Mouse (Mus musculus) bone marrow, adult 2 months (tissue): Measurements from ENCODE around the gene Atp13a3. TPM values are rescaled to one million over a fixed set of nuclear protein-coding genes. Genes with fewer than 3 reads are reported as not detected.

Source experiments
- H3K27ac ChIP-seq: fragments of 200-500 bp; 2 replicates; pipeline ENCODE4 v1.5.1; 2012; ENCODE audit warnings: low read depth, mild to moderate bottlenecking, control low read depth, inconsistent platforms, low read length; ENCODE audit not compliant: control insufficient read depth, poor library complexity, insufficient read depth
- H3K4me1 ChIP-seq: fragments of 200-500 bp; 2 replicates; pipeline ENCODE4 v1.6.1; 2011; ENCODE audit warnings: low read length; ENCODE audit not compliant: control insufficient read depth, insufficient read depth
- H3K4me3 ChIP-seq: fragments of 200-500 bp; replicated peaks from 2 replicates; pipeline ENCODE3; 2011; ENCODE audit warnings: mild to moderate bottlenecking, low read depth, low read length, control low read depth; ENCODE audit not compliant: control insufficient read depth
- CTCF ChIP-seq: fragments of 200-500 bp; IDR thresholded peaks from 2 replicates; pipeline ENCODE4 v1.5.1; 2011; ENCODE audit warnings: low read length, control low read depth; ENCODE audit not compliant: control insufficient read depth, insufficient read depth
- POLR2A ChIP-seq: fragments of 200-500 bp; IDR thresholded peaks from 2 replicates; pipeline ENCODE4 v1.6.1; 2011; ENCODE audit warnings: low read depth, mild to moderate bottlenecking, control low read depth, low read length, borderline replicate concordance; ENCODE audit not compliant: control insufficient read depth
- WGBS: fragments of 180-500 bp; shearing (Covaris S2); methylation state at CpG from one replicate; pipeline ENCODE4 v1.1.7; 2018; 5-methylcytosine and 5-hydroxymethylcytosine counted together
- polyA plus RNA-seq: library from polyadenylated mRNA; stranded (reverse); fragments of >200 nt; gene quantifications from 2 replicates; pipeline ENCODE4 v1.2.4, GENCODE M21; 2011; ENCODE audit warnings: low replicate concordance; ENCODE audit not compliant: missing spikeins, insufficient read depth, insufficient read length

Gene Atp13a3
- polyA plus RNA-seq, 1 experiment, result 24.2 TPM

DNA sequence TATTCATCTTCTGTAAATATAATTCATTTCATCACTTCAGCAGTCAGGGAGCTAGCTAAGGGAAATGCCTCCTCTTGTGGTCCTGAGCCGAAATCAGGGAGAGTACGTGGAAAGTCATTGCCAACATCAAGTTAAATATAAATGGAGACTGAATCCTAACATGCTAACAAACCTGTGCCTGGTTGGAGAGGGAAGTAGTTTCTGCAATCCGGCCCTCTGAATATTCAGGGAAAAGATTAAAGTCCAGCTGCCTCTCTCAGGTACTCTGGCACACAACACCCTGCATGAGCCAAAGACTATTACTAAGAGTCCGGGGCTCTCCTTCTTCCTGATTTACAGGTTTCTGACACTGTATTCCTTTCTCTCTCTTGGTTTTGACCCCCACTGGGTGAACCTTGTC is 35.6 kb upstream of the Atp13a3 start:
- no peak for TF ChIP-seq CTCF
- TF ChIP-seq POLR2A, result no peak
- Histone ChIP-seq H3K27ac (no peak overlapping the region), H3K4me1 (no peaks in the 10 kb centered on the region), H3K4me3 (no peak overlapping the region)
- 88% methylated on average over 4 of the region's 4 CpGs for WGBS

DNA sequence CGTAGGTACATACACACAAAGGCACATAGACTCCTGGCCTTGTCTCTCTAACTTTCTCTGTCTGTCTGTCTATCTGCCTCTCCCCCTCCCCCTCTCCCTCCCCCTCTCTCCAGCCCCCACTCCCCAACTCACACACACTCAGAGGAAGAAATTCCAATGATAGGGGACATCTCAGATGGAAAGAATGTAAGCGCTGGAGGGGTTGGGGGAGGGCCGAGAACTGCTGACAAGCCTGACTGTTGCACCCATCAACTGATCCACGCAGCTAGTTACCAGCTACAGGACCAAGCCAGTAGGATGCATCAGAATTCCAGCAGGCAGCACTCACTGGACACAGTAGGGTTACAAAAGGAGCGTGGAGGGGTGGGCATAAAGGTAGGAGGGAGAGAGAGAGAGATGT is 34.1 kb upstream of the Atp13a3 start:
- no peak for TF ChIP-seq CTCF
- no peak for TF ChIP-seq POLR2A
- 88% methylated on average over 5 of the region's 5 CpGs for WGBS
- H3K27ac ChIP-seq, result no peak overlapping the region
- H3K4me3 ChIP-seq, result no peak overlapping the region
- H3K4me1 ChIP-seq, result no peaks in the 10 kb centered on the region

DNA sequence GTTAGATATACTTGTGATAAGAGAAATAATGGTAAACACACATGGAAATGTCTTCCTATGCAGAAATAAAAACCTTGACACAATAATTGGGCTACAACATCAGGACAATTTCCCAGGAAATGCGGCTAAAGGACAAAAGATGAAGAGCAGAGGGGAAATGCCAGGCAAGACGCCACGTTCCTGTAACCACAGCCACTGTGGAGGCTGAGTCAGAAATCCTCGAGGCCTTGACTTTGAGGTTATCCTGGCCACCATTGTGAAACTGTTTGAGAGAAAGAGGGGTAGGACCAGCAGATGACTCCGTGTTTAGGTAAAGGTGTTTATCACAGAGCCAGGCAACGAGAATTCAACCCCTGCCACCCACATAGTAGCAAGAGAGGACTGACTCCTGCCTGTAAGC is 33.6 kb upstream of the Atp13a3 start:
- H3K4me3 ChIP-seq, result no peak overlapping the region
- WGBS, result 50% methylated on average over 6 of the region's 6 CpGs
- no peaks in the 10 kb centered on the region for H3K4me1 ChIP-seq
- no peak for TF ChIP-seq POLR2A
- no peak for TF ChIP-seq CTCF
- H3K27ac ChIP-seq, result no peak overlapping the region

DNA sequence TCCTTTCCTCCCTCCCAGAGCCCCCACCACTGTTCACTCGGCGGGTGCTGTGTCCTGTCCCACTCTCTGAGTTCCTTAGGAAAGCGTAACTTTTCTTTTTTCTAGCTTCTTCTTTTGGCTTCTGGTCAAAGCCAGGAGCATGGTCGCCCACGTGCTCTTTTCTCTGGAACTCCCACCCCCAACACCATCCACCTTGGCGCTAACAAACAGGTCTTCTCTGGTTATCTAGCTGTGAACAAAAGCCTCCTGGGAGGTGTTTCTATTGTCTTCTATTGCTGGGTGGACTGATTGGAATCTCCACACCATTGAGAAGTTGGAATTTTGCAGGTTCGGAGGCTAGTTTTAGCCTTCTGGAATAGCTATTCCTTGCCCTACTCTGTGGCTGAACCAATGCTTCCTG is 30.5 kb upstream of the Atp13a3 start:
- TF ChIP-seq CTCF (no peak), POLR2A (no peak)
- WGBS, result 88% methylated on average over 7 of the region's 7 CpGs
- peaks cover 1% of the 10 kb centered on the region; the same call in 1 of the 2 replicates for H3K4me1 ChIP-seq
- no peak overlapping the region for H3K4me3 ChIP-seq
- no peak overlapping the region for H3K27ac ChIP-seq

DNA sequence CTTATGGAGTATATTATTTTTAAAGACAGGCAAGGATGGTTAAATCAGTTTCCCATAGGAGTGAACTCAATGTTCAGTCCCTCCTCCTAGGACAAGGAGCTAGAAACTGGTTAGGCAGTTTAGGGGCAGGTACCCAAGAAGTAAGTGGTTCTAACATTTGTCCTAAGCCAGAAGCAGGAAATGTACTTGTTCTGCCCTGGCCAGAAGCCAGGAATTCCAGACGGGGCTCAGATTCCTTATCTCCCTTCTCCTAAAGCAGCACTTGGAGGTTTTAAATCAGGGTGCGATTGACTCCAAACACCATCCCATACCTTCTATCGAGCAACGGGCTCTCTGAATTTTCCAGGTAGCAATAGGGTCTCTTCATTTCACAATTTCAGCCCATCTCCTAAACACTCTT is 29.6 kb upstream of the Atp13a3 start:
- TF ChIP-seq CTCF (no peak), POLR2A (no peak)
- H3K4me1 ChIP-seq, result peaks cover 1% of the 10 kb centered on the region; the same call in 1 of the 2 replicates
- no peak overlapping the region for H3K4me3 ChIP-seq
- 73% methylated on average over 4 of the region's 4 CpGs for whole genome bisulfite sequencing
- no peak overlapping the region for H3K27ac ChIP-seq

DNA sequence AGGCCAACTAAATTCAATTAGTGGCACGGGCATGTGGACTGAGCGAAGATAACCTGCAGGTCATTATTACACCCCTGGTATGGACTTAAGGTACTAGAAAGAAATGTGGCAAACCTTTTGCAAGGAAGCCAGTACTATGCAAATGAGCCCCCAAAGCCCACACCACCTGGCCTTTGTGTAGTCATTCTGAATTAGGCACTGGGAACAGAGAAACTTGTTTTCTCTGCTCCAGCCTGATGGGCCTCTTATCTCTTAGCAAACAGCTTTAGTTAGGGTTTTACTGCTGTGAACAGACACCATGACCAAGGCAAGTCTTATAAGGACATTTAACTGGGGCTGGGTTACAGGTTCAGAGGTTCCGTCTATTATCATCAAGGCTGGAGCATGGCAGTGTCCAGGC is 27.4 kb upstream of the Atp13a3 start:
- Histone ChIP-seq H3K4me1 (peaks cover 1% of the 10 kb centered on the region; the same call in 1 of the 2 replicates), H3K27ac (no peak overlapping the region), H3K4me3 (no peak overlapping the region)
- 68% methylated on average over 3 of the region's 3 CpGs for WGBS
- no peak for TF ChIP-seq POLR2A
- TF ChIP-seq CTCF, result no peak

DNA sequence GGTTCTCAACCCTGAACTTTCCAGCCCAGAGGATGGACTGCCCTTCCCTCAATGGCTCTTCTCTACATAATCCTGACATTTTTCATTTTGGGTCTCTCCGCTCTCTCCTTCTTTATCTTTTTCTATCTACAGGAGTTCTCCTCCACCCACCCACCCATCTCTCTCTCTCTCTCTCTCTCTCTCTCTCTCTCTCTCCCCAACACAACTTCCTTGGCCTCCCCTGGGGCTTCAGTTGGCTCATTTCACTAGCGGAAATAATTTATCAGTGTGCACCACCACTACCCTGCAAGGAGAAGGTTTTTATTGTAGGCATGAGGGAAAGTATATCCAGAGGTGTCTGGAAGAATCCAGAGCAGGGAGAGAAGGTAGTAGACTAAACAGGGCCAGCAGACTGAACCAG is 26.3 kb upstream of the Atp13a3 start:
- 71% methylated on average over 2 of the region's 2 CpGs for whole genome bisulfite sequencing
- Histone ChIP-seq H3K27ac (no peak overlapping the region), H3K4me3 (no peak overlapping the region), H3K4me1 (peaks cover 1% of the 10 kb centered on the region)
- no peak for TF ChIP-seq POLR2A
- TF ChIP-seq CTCF, result no peak

DNA sequence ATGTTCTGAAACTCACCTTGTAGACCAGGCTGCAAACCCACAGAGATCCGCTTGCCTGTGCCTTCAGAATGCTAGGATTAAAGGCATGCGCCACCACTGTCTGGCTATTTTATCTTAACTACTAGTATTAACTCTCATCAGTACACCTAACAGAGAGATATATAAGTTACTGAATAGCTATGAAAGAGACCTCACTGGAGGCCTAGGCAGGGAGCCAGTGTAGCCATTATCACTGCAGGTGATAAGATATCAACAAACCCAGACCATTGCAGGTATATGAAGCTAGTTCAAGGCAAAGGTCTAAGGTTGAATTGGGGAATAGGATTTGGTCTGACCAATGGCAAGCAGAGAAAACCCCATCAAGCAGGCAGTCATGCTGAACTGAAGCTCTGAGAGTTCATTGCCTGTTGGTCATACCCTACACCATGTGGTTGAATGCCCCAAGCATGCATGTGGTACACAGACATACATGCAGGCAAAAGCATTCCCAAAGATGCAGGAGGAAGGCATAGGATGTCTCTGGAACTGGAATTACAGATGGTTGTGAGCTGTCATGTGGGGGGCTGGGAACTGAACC is 24.8 kb upstream of the Atp13a3 start:
- no peak for TF ChIP-seq CTCF
- Histone ChIP-seq H3K27ac (no peak overlapping the region), H3K4me3 (no peak overlapping the region), H3K4me1 (peaks cover 1% of the 10 kb centered on the region)
- WGBS, result 70% methylated on average over 2 of the region's 2 CpGs

DNA sequence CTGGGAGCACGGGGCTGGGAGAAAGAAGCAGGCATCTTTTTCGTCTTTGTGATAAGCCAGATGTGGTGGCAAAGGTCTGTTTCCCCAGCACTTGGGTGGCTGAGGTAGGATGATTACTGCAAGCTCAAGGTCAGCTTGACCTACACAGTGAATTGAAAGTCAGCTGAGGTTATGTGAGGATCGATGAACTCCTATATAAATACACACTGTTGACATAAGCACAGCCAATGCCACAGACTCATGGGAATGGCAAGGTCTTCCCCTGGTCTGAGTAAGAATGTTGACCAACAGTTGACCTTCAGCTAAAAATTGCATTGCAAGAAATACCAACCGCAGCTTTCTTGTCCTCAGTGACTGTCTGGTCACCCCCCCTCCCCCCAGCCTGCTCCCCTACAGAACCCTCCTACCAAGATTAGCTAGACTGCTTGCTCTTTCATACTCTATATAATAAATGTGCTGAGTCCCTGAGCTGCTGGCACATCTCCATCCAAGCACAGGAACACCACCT is 23.0 kb upstream of the Atp13a3 start:
- H3K4me1 ChIP-seq, result peaks cover 1% of the 10 kb centered on the region
- no peak overlapping the region for H3K4me3 ChIP-seq
- WGBS, result 71% methylated on average over 4 of the region's 4 CpGs
- H3K27ac ChIP-seq, result no peak overlapping the region
- no peak for TF ChIP-seq CTCF
- TF ChIP-seq POLR2A, result no peak
